Mouse (Mus musculus) midbrain, postnatal 0 days (tissue): ENCODE data around the gene Spsb1. TPM values are rescaled to one million over a fixed set of nuclear protein-coding genes. Genes with fewer than 3 reads are reported as not detected.

ENCODE experiments used
- ATAC-seq: fragments of 200-750 bp; cut with Nextera tagmentation; 2 replicates; pipeline ENCODE4 v1.8.0; 2017; ENCODE audit warnings: moderate number of reproducible peaks, mild to moderate bottlenecking, moderate TSS enrichment, moderate library complexity; ENCODE audit not compliant: low FRiP score
- DNase-seq: peaks from one replicate; pipeline ENCODE4 v3.0.0-alpha.2; 2015; ENCODE audit warnings: low spot score
- H3K27ac ChIP-seq: fragments of 300-500 bp; sonication (generic); 2 replicates; pipeline ENCODE4 v1.5.1; 2014; ENCODE audit warnings: low read depth, mild to moderate bottlenecking, low read length, mixed read lengths
- H3K27me3 ChIP-seq: fragments of 300-500 bp; sonication (generic); 2 replicates; pipeline ENCODE4 v1.6.1; 2014; ENCODE audit warnings: low read length, control low read depth, mixed read lengths; ENCODE audit not compliant: insufficient read depth
- H3K36me3 ChIP-seq: fragments of 300-500 bp; sonication (generic); 2 replicates; pipeline ENCODE4 v1.6.1; 2014; ENCODE audit warnings: low read length, control low read depth, mixed read lengths; ENCODE audit not compliant: insufficient read depth
- H3K4me1 ChIP-seq: fragments of 300-500 bp; sonication (generic); 2 replicates; pipeline ENCODE4 v1.6.1; 2014; ENCODE audit warnings: mild to moderate bottlenecking, control low read depth, antibody characterized with exemption, low read length, mixed read lengths; ENCODE audit not compliant: insufficient read depth
- H3K4me2 ChIP-seq: fragments of 300-500 bp; sonication (generic); 2 replicates; pipeline ENCODE4 v1.6.1; 2014; ENCODE audit warnings: low read depth, mild to moderate bottlenecking, low read length, mixed read lengths; ENCODE audit not compliant: poor library complexity, severe bottlenecking
- H3K4me3 ChIP-seq: fragments of 300-500 bp; sonication (generic); 2 replicates; pipeline ENCODE4 v1.5.1; 2014; ENCODE audit warnings: low read depth, mild to moderate bottlenecking, low read length, moderate library complexity
- H3K9ac ChIP-seq: fragments of 300-500 bp; sonication (generic); replicated peaks from 2 replicates; pipeline ENCODE4 v1.6.1; 2014; ENCODE audit warnings: mild to moderate bottlenecking, low read length, moderate library complexity, mixed read lengths; ENCODE audit not compliant: poor library complexity, severe bottlenecking
- H3K9me3 ChIP-seq: fragments of 300-500 bp; sonication (generic); 2 replicates; pipeline ENCODE4 v1.6.1; 2016; ENCODE audit warnings: low read length, control low read depth
- CTCF ChIP-seq: IDR thresholded peaks from 2 replicates; pipeline ENCODE4 v1.5.1; 2016; ENCODE audit warnings: antibody characterized with exemption, mild to moderate bottlenecking
- WGBS: fragments of 180-500 bp; shearing (Covaris S2); extraction: QIAGEN DNeasy Blood & Tissue Kit; methylation state at CpG from one replicate; pipeline ENCODE4 v1.1.7; 2014; 5-methylcytosine and 5-hydroxymethylcytosine counted together
- polyA plus RNA-seq: library from polyadenylated mRNA; unstranded; fragments of >200 nt; fragmentation: Nextera tagmentation; extraction: Ambion mirVana; gene quantifications from 2 replicates; pipeline ENCODE4 v1.2.1, GENCODE M21; 2015
- total RNA-seq: library from RNA; depleted of rRNA; stranded (reverse); fragments of >200 nt; gene quantifications from 2 replicates; pipeline ENCODE4 v1.2.3, GENCODE M21; 2014

Gene Spsb1
- total and polyA plus RNA-seq, 2 experiments from 2014 or later, result 4.7 to 13.6 TPM

DNA sequence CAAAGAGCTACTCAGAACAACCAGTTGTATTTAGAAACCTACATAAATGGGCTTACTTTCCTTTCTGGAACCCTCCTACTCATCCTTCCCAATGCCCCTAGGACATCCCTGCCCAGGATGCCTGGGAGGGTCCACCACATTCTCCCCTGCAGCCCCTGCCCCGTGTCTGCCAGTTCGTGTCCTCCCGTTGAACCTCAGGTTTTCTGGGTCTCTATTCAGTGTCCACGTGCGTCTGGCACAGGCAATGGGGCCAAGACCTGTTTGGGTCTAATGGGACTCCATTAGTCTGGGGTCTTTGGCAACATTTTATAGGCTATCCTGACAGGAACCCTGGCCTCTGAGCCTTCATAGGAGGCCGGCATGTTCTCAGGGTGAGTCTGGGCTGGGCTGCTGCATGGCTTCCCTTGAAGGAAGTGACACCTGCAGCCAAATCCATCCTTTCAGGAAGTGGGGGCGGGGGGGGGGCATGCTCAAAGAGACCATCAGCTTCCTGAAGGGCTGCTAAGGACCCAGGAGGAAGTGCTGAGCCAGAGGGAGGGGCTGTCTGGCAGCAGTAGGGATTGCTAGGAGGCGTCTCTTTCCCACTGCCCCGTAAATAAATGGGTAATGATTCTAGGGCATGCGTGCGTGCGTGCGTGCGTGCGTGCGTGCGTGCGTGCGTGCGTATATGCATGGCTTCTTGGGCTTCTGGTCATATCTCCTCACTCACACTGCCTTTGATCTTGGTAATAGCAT lies 65.9 kb downstream of the Spsb1 start:
- Histone ChIP-seq H3K27ac (no peak overlapping the region), H3K4me1 (0 out of 2 replicates have a peak, but pooled peaks cover 4% of the 10 kb centered on the region), H3K9ac (no peak overlapping the region), H3K36me3 (no peaks in the 10 kb centered on the region), H3K27me3 (no peaks in the 10 kb centered on the region), H3K4me3 (no peak overlapping the region), H3K4me2 (no peak overlapping the region), H3K9me3 (no peaks in the 10 kb centered on the region)
- DNase-seq (no peak), ATAC-seq (no peak)
- no peak for TF ChIP-seq CTCF
- 87% methylated on average over 20 of the region's 20 CpGs for WGBS

DNA sequence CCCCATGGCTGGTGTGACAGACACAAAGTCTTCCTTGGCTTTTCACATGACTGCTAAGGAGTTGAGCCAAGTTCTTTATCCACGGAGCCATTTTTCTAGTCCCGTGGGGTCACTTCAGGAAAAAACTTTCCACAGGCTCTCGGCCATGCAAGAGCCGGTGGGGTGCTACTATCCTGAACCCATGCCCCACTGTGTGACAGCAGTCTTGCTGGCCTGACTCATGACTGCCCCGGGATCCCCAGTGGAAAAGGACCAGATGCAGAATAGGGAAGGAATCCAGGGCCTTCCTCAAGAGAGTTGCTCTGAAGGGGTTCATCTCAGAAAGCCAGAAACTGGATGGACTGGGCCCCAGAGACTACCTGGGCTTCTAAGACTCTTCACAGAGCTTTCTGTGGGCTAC lies 66.7 kb downstream of the Spsb1 start:
- Histone ChIP-seq H3K9ac (no peak overlapping the region), H3K27me3 (no peaks in the 10 kb centered on the region), H3K4me2 (no peak overlapping the region), H3K4me3 (no peak overlapping the region), H3K9me3 (no peaks in the 10 kb centered on the region), H3K36me3 (no peaks in the 10 kb centered on the region), H3K4me1 (no peaks in the 10 kb centered on the region), H3K27ac (no peak overlapping the region)
- DNase-seq, result no peak
- TF ChIP-seq CTCF, result no peak
- WGBS, result 82% methylated on average over 5 of the region's 5 CpGs
- ATAC-seq, result no peak

DNA sequence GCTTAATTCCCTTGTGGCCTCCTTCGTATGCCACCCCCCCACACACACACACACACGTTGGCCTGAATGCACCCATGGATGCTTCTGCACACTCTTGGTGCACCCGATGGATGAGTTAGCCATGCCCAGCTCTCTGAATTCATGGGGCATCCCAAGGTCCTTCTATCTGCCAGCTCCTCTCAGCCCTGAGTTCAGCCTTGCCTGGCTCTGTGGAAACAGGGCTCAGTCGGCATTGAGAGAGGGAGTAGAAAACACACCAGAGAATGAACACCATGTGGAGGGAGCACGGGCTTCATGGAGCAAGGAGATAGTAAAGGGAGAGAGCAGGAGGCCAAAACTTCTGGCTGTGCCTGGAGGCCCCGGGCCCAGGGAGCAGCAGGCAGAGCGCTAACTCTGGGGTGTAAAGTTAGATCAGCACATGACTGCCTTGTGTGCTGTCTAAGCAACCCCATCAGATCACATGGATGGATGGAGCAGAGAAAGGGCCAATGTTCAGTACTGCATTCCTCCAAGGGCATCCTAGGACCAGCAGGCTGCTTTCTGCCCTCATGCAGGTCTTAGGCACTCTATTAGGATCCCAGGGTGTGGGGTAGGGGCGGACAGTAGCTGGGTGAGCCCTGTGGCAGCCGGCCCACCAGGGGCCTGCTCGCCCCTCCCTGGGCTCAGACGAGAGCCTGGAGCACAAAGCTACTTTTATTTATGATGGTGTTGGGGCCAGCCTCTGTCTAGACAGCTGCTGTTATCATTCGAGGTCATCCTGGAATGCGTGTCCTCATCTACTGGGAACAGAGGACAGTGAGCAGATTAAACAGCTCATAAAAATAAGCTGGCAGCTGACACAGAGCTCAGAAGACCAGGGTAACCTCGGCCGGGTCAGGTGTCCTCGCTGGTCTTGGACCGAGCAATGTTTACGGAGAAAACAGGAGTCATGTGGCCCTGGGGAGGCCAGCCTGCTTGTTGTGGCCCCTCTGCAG lies 68.3 kb downstream of the Spsb1 start:
- no peaks in the 10 kb centered on the region for H3K27me3 ChIP-seq
- ATAC-seq (no peak), DNase-seq (no peak)
- no peak overlapping the region for H3K27ac ChIP-seq
- no peaks in the 10 kb centered on the region for H3K4me1 ChIP-seq
- H3K36me3 ChIP-seq, result no peaks in the 10 kb centered on the region
- no peak overlapping the region for H3K4me3 ChIP-seq
- no peak for TF ChIP-seq CTCF
- no peak overlapping the region for H3K9ac ChIP-seq
- no peak overlapping the region for H3K4me2 ChIP-seq
- no peaks in the 10 kb centered on the region for H3K9me3 ChIP-seq
- 74% methylated on average over 18 of the region's 18 CpGs for WGBS

DNA sequence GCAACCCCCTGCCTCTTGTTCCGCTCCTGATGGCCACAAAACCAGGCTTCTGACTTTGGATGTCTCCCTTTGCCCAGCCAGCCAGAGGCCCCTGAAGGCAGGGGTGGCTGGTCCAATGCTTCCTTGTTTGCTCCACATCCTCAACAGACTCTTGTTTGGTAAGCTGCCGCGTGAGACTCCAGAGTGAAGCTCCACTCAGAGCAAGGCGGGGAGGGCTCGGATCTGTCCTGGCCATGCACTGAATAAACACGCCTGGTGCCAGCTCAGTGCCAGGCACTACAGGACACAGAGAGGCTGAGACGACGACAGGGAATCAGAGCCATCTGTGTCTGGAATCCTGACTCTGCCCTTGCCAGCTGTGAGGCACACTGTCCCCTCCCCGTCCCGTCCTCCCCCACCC lies 70.9 kb downstream of the Spsb1 start:
- DNase-seq, result no peak
- Histone ChIP-seq H3K4me1 (no peaks in the 10 kb centered on the region), H3K9ac (no peak overlapping the region), H3K4me3 (no peak overlapping the region), H3K27ac (no peak overlapping the region), H3K4me2 (no peak overlapping the region), H3K27me3 (no peaks in the 10 kb centered on the region), H3K9me3 (no peaks in the 10 kb centered on the region), H3K36me3 (no peaks in the 10 kb centered on the region)
- no peak for TF ChIP-seq CTCF
- no peak for ATAC-seq
- WGBS, result 88% methylated on average over 10 of the region's 10 CpGs

DNA sequence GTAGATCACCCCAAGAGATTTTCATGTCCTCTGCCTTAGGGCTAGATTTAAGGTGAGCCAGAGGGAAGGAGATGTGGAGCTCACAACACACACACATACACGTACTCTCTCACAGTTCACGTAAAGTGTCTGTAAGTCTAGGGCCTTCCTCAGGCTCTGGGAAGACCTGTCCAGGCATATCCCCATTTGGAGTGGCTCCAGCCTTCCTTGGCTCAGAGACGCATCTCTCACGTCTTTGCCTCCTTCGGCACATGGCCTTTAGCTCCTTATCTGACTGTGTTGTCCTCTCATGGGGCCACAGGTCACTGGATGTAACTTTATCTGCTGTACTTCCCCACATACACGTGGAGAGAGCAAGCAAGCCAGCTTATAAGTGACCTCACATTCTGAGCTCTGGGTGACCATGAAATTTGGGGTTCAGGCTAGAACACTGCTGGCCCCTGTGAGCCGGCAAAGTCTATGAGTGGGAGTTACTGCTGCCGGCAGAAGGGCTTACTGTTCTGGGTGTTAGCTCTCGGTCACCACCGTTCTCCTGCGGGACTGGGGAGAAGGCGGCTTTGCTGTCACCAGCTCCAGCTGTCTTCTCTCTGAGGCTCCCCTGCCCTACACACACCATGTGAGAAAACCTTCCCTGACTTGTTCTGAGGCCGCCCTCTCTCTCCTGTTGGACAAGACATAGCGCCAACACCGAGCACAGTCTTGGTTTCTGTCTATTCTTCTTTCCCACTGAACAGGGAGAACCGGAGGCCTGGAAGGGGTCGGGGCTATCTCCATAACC lies 72.5 kb downstream of the Spsb1 start:
- no peaks in the 10 kb centered on the region for H3K27me3 ChIP-seq
- no peaks in the 10 kb centered on the region for H3K4me1 ChIP-seq
- H3K36me3 ChIP-seq, result no peaks in the 10 kb centered on the region
- no peak overlapping the region for H3K9ac ChIP-seq
- ATAC-seq (no peak), DNase-seq (no peak)
- WGBS, result 88% methylated on average over 17 of the region's 17 CpGs
- H3K9me3 ChIP-seq, result no peaks in the 10 kb centered on the region
- H3K27ac ChIP-seq, result no peak overlapping the region
- H3K4me2 ChIP-seq, result no peak overlapping the region
- TF ChIP-seq CTCF, result no peak
- H3K4me3 ChIP-seq, result no peak overlapping the region
